Mouse (Mus musculus): ENCODE results near the gene Gm5862. TPM values are rescaled to one million over a fixed set of nuclear protein-coding genes. Genes with fewer than 3 reads are reported as not detected.
"Not testable (repeated sequence)": the region's sequence is repeated elsewhere in the genome, so short reads cannot be mapped to it uniquely, and the experiment has no call there.

Gene Gm5862
- total and polyA plus RNA-seq, 3 experiments = not detected

DNA sequence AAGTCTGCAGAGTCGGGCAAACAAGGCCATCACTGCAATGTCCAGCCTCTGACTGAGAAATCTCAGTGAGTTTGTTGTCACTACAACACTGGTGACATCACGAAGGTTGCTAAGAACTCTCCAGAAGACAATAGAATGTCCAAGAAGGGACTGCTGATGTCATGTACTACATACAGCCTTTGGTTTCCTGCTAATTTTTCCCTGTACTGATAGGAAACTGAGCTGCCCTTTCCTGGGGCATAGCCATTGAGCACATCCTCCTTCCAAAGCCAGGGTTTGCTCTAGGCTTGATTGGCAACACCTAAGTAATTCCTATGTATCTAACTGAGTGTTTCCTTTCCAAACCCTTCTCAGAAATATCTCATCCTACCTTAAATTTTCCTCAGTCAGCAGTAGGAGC lies 18.0 kb downstream of the Gm5862 start, which contains the start of gene Gm1979:
Gm1979 (minus strand) TSS at position 101 of the 400 bp plus-strand sequence.
- H3K4me1 ChIP-seq (ENCODE audit: control insufficient read depth in 1 of 2, insufficient read depth in 2 of 2, low read length in 2 of 2); H3K79me2 ChIP-seq (ENCODE audit: control insufficient read depth, insufficient read depth, low read length, poor library complexity); DNase-seq (ENCODE audit: low read depth, low spot score); H3K9ac ChIP-seq (ENCODE audit: control insufficient read depth, low read depth, low read length, poor library complexity, severe bottlenecking); H3K9me3 ChIP-seq (replicated peaks; ENCODE audit: insufficient read depth, low read length); H3K36me3 ChIP-seq (ENCODE audit: control insufficient read depth in 1 of 2, insufficient read depth in 2 of 2, low read length in 2 of 2); H3K4me3 ChIP-seq (ENCODE audit: control insufficient read depth in 1 of 2, insufficient read depth in 1 of 2, low read depth in 2 of 2, low read length in 2 of 2); H3K27me3 ChIP-seq (ENCODE audit: control insufficient read depth in 1 of 2, insufficient read depth in 2 of 2, low read length in 2 of 2); H3K27ac ChIP-seq (ENCODE audit: control insufficient read depth, low read depth, low read length): not testable (repeated sequence)

DNA sequence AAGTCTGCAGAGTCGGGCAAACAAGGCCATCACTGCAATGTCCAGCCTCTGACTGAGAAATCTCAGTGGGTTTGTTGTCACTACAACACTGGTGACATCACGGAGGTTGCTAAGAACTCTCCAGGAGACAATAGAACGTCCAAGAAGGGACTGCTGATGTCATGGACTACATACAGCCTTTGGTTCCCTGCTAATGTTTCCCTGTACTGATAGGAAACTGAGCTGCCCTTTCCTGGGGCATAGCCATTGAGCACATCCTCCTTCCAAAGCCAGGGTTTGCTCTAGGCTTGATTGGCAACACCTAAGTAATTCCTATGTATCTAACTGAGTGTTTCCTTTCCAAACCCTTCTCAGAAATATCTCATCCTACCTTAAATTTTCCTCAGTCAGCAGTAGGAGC lies 34.2 kb downstream of the Gm5862 start, which contains the start of gene Gm21698:
Gm21698 (minus strand) TSS at position 101 of the 400 bp plus-strand sequence.
- H3K4me3 ChIP-seq (ENCODE audit: control insufficient read depth in 1 of 2, insufficient read depth in 1 of 2, low read depth in 2 of 2, low read length in 2 of 2); H3K9ac ChIP-seq (ENCODE audit: control insufficient read depth, low read depth, low read length, poor library complexity, severe bottlenecking); H3K36me3 ChIP-seq (ENCODE audit: control insufficient read depth in 1 of 2, insufficient read depth in 2 of 2, low read length in 2 of 2); H3K9me3 ChIP-seq (replicated peaks; ENCODE audit: insufficient read depth, low read length); DNase-seq (ENCODE audit: low read depth, low spot score); H3K27ac ChIP-seq (ENCODE audit: control insufficient read depth, low read depth, low read length); H3K27me3 ChIP-seq (ENCODE audit: control insufficient read depth in 1 of 2, insufficient read depth in 2 of 2, low read length in 2 of 2); H3K4me1 ChIP-seq (ENCODE audit: control insufficient read depth in 1 of 2, insufficient read depth in 2 of 2, low read length in 2 of 2); H3K79me2 ChIP-seq (ENCODE audit: control insufficient read depth, insufficient read depth, low read length, poor library complexity): not testable (repeated sequence)

DNA sequence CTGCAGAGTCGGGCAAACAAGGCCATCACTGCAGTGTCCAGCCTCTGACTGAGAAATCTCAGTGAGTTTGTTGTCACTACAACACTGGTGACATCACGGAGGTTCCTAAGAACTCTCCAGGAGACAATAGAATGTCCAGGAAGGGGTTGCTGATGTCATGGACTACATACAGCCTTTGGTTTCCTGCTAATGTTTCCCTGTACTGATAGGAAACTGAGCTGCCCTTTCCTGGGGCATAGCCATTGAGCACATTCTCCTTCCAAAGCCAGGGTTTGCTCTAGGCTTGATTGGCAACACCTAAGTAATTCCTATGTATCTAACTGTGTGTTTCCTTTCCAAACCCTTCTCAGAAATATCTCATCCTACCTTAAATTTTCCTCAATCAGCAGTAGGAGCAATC lies 50.2 kb downstream of the Gm5862 start, which contains the start of gene Gm21680:
Gm21680 (minus strand) TSS at position 101 of the 400 bp plus-strand sequence.
- H3K27me3 ChIP-seq (ENCODE audit: control insufficient read depth in 1 of 2, insufficient read depth in 2 of 2, low read length in 2 of 2); DNase-seq (ENCODE audit: low read depth, low spot score); H3K27ac ChIP-seq (ENCODE audit: control insufficient read depth, low read depth, low read length): not testable (repeated sequence)

More for the DNA sequence above, 50.2 kb downstream of the Gm5862 start, which contains the start of gene Gm21680:
- not testable (repeated sequence) for H3K9me3 ChIP-seq (replicated peaks; ENCODE audit: insufficient read depth, low read length); H3K9ac ChIP-seq (ENCODE audit: control insufficient read depth, low read depth, low read length, poor library complexity, severe bottlenecking); H3K36me3 ChIP-seq (ENCODE audit: control insufficient read depth in 1 of 2, insufficient read depth in 2 of 2, low read length in 2 of 2); H3K79me2 ChIP-seq (ENCODE audit: control insufficient read depth, insufficient read depth, low read length, poor library complexity); H3K4me3 ChIP-seq (ENCODE audit: control insufficient read depth in 1 of 2, insufficient read depth in 1 of 2, low read depth in 2 of 2, low read length in 2 of 2); H3K4me1 ChIP-seq (ENCODE audit: control insufficient read depth in 1 of 2, insufficient read depth in 2 of 2, low read length in 2 of 2)

Other genes starting within 250 kb of the Gm5862 start
- gene Gm21663, start 80.5 kb downstream of the Gm5862 start, total RNA-seq (2012; rRNA removed) = not detected in 2 replicates
- not detected for gene Gm21663, start 80.5 kb downstream of the Gm5862 start, polyA plus RNA-seq (2012; ENCODE audit: insufficient read depth in 1 of 2, insufficient read length in 2 of 2, low read depth in 1 of 2, low replicate concordance in 2 of 2, missing spikeins in 1 of 2)
- gene Gm21671, start 68.5 kb downstream of the Gm5862 start, total RNA-seq (2012; rRNA removed) = not detected in 2 replicates
- gene Gm21671, start 68.5 kb downstream of the Gm5862 start, polyA plus RNA-seq (2012; ENCODE audit: insufficient read depth in 1 of 2, insufficient read length in 2 of 2, low read depth in 1 of 2, low replicate concordance in 2 of 2, missing spikeins in 1 of 2) = not detected
- gene Gm21680, start 50.3 kb downstream of the Gm5862 start, total RNA-seq (2012; rRNA removed) = not detected in 2 replicates
- gene Gm21680, start 50.3 kb downstream of the Gm5862 start, polyA plus RNA-seq (2012; ENCODE audit: insufficient read depth in 1 of 2, insufficient read length in 2 of 2, low read depth in 1 of 2, low replicate concordance in 2 of 2, missing spikeins in 1 of 2) = not detected
- gene Gm21698, start 34.3 kb downstream of the Gm5862 start, total RNA-seq (2012; rRNA removed) = not detected in 2 replicates
- not detected for gene Gm21698, start 34.3 kb downstream of the Gm5862 start, polyA plus RNA-seq (2012; ENCODE audit: insufficient read depth in 1 of 2, insufficient read length in 2 of 2, low read depth in 1 of 2, low replicate concordance in 2 of 2, missing spikeins in 1 of 2)
- not detected in 2 replicates for gene Gm1979, start 18.1 kb downstream of the Gm5862 start, total RNA-seq (2012; rRNA removed)
- not detected for gene Gm1979, start 18.1 kb downstream of the Gm5862 start, polyA plus RNA-seq (2012; ENCODE audit: insufficient read depth in 1 of 2, insufficient read length in 2 of 2, low read depth in 1 of 2, low replicate concordance in 2 of 2, missing spikeins in 1 of 2)
- gene Speer4a, start 16.6 kb upstream of the Gm5862 start, total RNA-seq (2012; rRNA removed) = not detected in 2 replicates
- not detected for gene Speer4a, start 16.6 kb upstream of the Gm5862 start, polyA plus RNA-seq (2012; ENCODE audit: insufficient read depth in 1 of 2, insufficient read length in 2 of 2, low read depth in 1 of 2, low replicate concordance in 2 of 2, missing spikeins in 1 of 2)
- not detected in 2 replicates for gene Gm7347, start 35.7 kb upstream of the Gm5862 start, total RNA-seq (2012; rRNA removed)
- not detected for gene Gm7347, start 35.7 kb upstream of the Gm5862 start, polyA plus RNA-seq (2012; ENCODE audit: insufficient read depth in 1 of 2, insufficient read length in 2 of 2, low read depth in 1 of 2, low replicate concordance in 2 of 2, missing spikeins in 1 of 2)
- gene Gm10471, start 66.4 kb upstream of the Gm5862 start, total RNA-seq (2012; rRNA removed) = not detected in 2 replicates
- gene Gm10471, start 66.4 kb upstream of the Gm5862 start, polyA plus RNA-seq (2012; ENCODE audit: insufficient read depth in 1 of 2, insufficient read length in 2 of 2, low read depth in 1 of 2, low replicate concordance in 2 of 2, missing spikeins in 1 of 2) = not detected
- not detected in 2 replicates for gene 5031410I06Rik, start 82.4 kb upstream of the Gm5862 start, total RNA-seq (2012; rRNA removed)
- gene 5031410I06Rik, start 82.4 kb upstream of the Gm5862 start, polyA plus RNA-seq (2012; ENCODE audit: insufficient read depth in 1 of 2, insufficient read length in 2 of 2, low read depth in 1 of 2, low replicate concordance in 2 of 2, missing spikeins in 1 of 2) = not detected
- not detected in 2 replicates for gene Gm10220, start 98.5 kb upstream of the Gm5862 start, total RNA-seq (2012; rRNA removed)
- not detected for gene Gm10220, start 98.5 kb upstream of the Gm5862 start, polyA plus RNA-seq (2012; ENCODE audit: insufficient read depth in 1 of 2, insufficient read length in 2 of 2, low read depth in 1 of 2, low replicate concordance in 2 of 2, missing spikeins in 1 of 2)
- gene Gm7361, start 234.8 kb upstream of the Gm5862 start, total RNA-seq (2012; rRNA removed) = not detected in 2 replicates
- not detected for gene Gm7361, start 234.8 kb upstream of the Gm5862 start, polyA plus RNA-seq (2012; ENCODE audit: insufficient read depth in 1 of 2, insufficient read length in 2 of 2, low read depth in 1 of 2, low replicate concordance in 2 of 2, missing spikeins in 1 of 2)

Measured in MEL (cell line).